Mouse (Mus musculus): ENCODE results near the gene Dcaf12l1. TPM values are rescaled to one million over a fixed set of nuclear protein-coding genes. Genes with fewer than 3 reads are reported as not detected.
"Not testable (repeated sequence)": the region's sequence is repeated elsewhere in the genome, so short reads cannot be mapped to it uniquely, and the experiment has no call there.

Gene Dcaf12l1
- polyA plus RNA-seq (2015; fragmentation: Nextera tagmentation; extraction: Ambion mirVana), result 4.4 and 4.8 TPM in 2 replicates

GRCm38 (mm10) chrX:44789761-44790411, at the start of gene Dcaf12l1:
Gene Dcaf12l1 (minus strand): TSS chrX:44790197.
- Histone ChIP-seq H3K9ac (ENCODE audit: low read depth, low read length) (peak within 1 kb of the TSS; percentile 59), H3K27ac (no peak within 1 kb of the TSS), H3K36me3 (ENCODE audit: insufficient read depth, low read length) (no peaks in the 10 kb centered on the region), H3K4me2 (ENCODE audit: low read length) (peak within 1 kb of the TSS; percentile 67), H3K4me1 (replicated peaks; ENCODE audit: insufficient read depth, low read length) (no peaks in the 10 kb centered on the region), H3K27me3 (ENCODE audit: insufficient read depth, low read length) (no peaks in the 10 kb centered on the region), H3K9me3 (replicated peaks; ENCODE audit: low read length) (no peaks in the 10 kb centered on the region), H3K4me3 (replicated peaks; ENCODE audit: low read depth, low read length) (peak within 1 kb of the TSS; percentile 34)
- 34% methylated on average over 47 of the region's 47 CpGs for WGBS
- DNase-seq (ENCODE audit: low spot score) (peak; percentile 51), ATAC-seq (replicated peaks; ENCODE audit: low FRiP score, low read depth) (peak; percentile 95)
- TF ChIP-seq CTCF (IDR thresholded peaks at IDR 0.05; ENCODE audit: low read depth), result peak; percentile 54

GRCm38 (mm10) chrX:44809356-44809755, 19.4 kb upstream of the Dcaf12l1 start:
- H3K4me2 ChIP-seq (ENCODE audit: low read length); H3K27ac ChIP-seq; H3K4me1 ChIP-seq (replicated peaks; ENCODE audit: insufficient read depth, low read length); DNase-seq (ENCODE audit: low spot score); H3K4me3 ChIP-seq (replicated peaks; ENCODE audit: low read depth, low read length); H3K9me3 ChIP-seq (replicated peaks; ENCODE audit: low read length); H3K36me3 ChIP-seq (ENCODE audit: insufficient read depth, low read length); ATAC-seq (replicated peaks; ENCODE audit: low FRiP score, low read depth); H3K9ac ChIP-seq (ENCODE audit: low read depth, low read length); H3K27me3 ChIP-seq (ENCODE audit: insufficient read depth, low read length): not testable (repeated sequence)
- WGBS, result 70% methylated on average over 1 of the region's 1 CpGs

GRCm38 (mm10) chrX:44789036-44789760, 799 bp downstream of the Dcaf12l1 start:
- no peak overlapping the region for H3K27ac ChIP-seq
- H3K27me3 ChIP-seq (ENCODE audit: insufficient read depth, low read length), result no peaks in the 10 kb centered on the region
- TF ChIP-seq CTCF (IDR thresholded peaks at IDR 0.05; ENCODE audit: low read depth), result no peak
- peak overlapping the region; percentile 34 for H3K4me3 ChIP-seq (replicated peaks; ENCODE audit: low read depth, low read length)
- no peak for DNase-seq (ENCODE audit: low spot score)
- no peaks in the 10 kb centered on the region for H3K4me1 ChIP-seq (replicated peaks; ENCODE audit: insufficient read depth, low read length)
- H3K4me2 ChIP-seq (ENCODE audit: low read length), result peak overlapping the region; percentile 67
- no peaks in the 10 kb centered on the region for H3K9me3 ChIP-seq (replicated peaks; ENCODE audit: low read length)
- H3K9ac ChIP-seq (ENCODE audit: low read depth, low read length), result peak overlapping the region; percentile 59
- peak; percentile 46 for ATAC-seq (replicated peaks; ENCODE audit: low FRiP score, low read depth)
- H3K36me3 ChIP-seq (ENCODE audit: insufficient read depth, low read length), result no peaks in the 10 kb centered on the region
- 48% methylated on average over 36 of the region's 36 CpGs for WGBS

All from kidney, postnatal 0 days (tissue).